ENCODE assay signal across 9 mouse cellular contexts in genomic region chr11:87444735-87445428, GRCm38 (mm10). TPM values are rescaled to one million over a fixed set of nuclear protein-coding genes. Genes with fewer than 3 reads are reported as not detected.
A peak's percentile ranks its signal among the peaks of the same experiment; 100 is the strongest.
DNase-seq lines count a peak whose midpoint lies in the region; ATAC-seq and TF ChIP-seq lines count a peak whose summit lies in the region.
"Had no signal": no experiment of that assay in that cellular context is flagged by ENCODE, and none has a peak within 500 bp of the region (broad histone marks: within the 10 kb centered on the region; RNA-seq: fewer than 3 reads in every experiment).

No protein-coding gene starts in this region.

- no peaks in the 10 kb centered on the region for H3K27me3 ChIP-seq in hindbrain, embryonic 14.5 days (ENCODE audit: control insufficient read depth, insufficient read depth, low read length)
- no peaks in the 10 kb centered on the region for H3K27me3 ChIP-seq in hindbrain, postnatal 0 days (ENCODE audit: insufficient read depth, low read length)
- no peaks in the 10 kb centered on the region for H3K27me3 ChIP-seq in liver, embryonic 14.5 days (ENCODE audit: control insufficient read depth, insufficient read depth, low read length)

- no peaks in the 10 kb centered on the region for H3K36me3 ChIP-seq in hindbrain, embryonic 14.5 days (replicated peaks; ENCODE audit: control insufficient read depth, insufficient read depth)
- H3K36me3 ChIP-seq in hindbrain, postnatal 0 days (ENCODE audit: insufficient read depth, low read length), result no peaks in the 10 kb centered on the region
- H3K36me3 ChIP-seq in liver, embryonic 14.5 days (replicated peaks; ENCODE audit: control insufficient read depth, insufficient read depth, low read depth), result no peaks in the 10 kb centered on the region

- no peak overlapping the region for H3K4me3 ChIP-seq in hindbrain, embryonic 14.5 days (replicated peaks; ENCODE audit: low read length)
- H3K4me3 ChIP-seq in hindbrain, postnatal 0 days (ENCODE audit: low read length), result no peak overlapping the region
- H3K4me3 ChIP-seq in liver, embryonic 14.5 days (ENCODE audit: insufficient read depth in 1 of 2, low read depth in 2 of 2, low read length in 2 of 2), result no peak overlapping the region

- H3K27ac ChIP-seq in hindbrain, embryonic 14.5 days, result peak overlapping the region; percentile 38; the same call in 1 of the 2 replicates
- no peak overlapping the region; the same call in 1 of the 2 replicates for H3K27ac ChIP-seq in hindbrain, postnatal 0 days
- no peak overlapping the region; the same call in 1 of the 2 replicates for H3K27ac ChIP-seq in liver, embryonic 14.5 days

- no peak for TF ChIP-seq CTCF in hindbrain, postnatal 0 days (IDR thresholded peaks at IDR 0.05; ENCODE audit: low read depth)
- TF ChIP-seq CTCF in liver, embryonic 14.5 days (IDR thresholded peaks at IDR 0.05; ENCODE audit: low read depth), result no peak

- ATAC-seq in hindbrain, embryonic 14.5 days (ENCODE audit: low FRiP score), result no peak
- no peak for ATAC-seq in hindbrain, postnatal 0 days
- ATAC-seq in liver, embryonic 14.5 days (ENCODE audit: insufficient read depth), result no peak

- H3K4me1 ChIP-seq in hindbrain, embryonic 14.5 days (replicated peaks; ENCODE audit: control insufficient read depth, insufficient read depth, low read length), result peaks cover 10% of the 10 kb centered on the region; the same call in 1 of the 2 replicates
- no peaks in the 10 kb centered on the region for H3K4me1 ChIP-seq in hindbrain, postnatal 0 days (ENCODE audit: insufficient read depth, low read length)
- peaks cover 4 to 5% of the 10 kb centered on the region in 2 experiments; a peak in 2 of 4 replicates for H3K4me1 ChIP-seq in liver, embryonic 14.5 days (replicated peaks; ENCODE audit: control insufficient read depth in 2 of 2, insufficient read depth in 2 of 2, low read length in 1 of 2)

- H3K9me3 ChIP-seq in hindbrain, embryonic 14.5 days (ENCODE audit: control insufficient read depth, low read length), result no peaks in the 10 kb centered on the region
- no peaks in the 10 kb centered on the region for H3K9me3 ChIP-seq in hindbrain, postnatal 0 days (ENCODE audit: low read length)
- H3K9me3 ChIP-seq in liver, embryonic 14.5 days (ENCODE audit: control insufficient read depth, low read length), result no peaks in the 10 kb centered on the region

- DNase-seq in cerebellum, adult 11-12 months, result peak; percentile 49
- DNase-seq in cerebellum, postnatal 4 days (ENCODE audit: low spot score in 2 of 2), result no peak
- no peak for DNase-seq in hindbrain, embryonic 14.5 days (ENCODE audit: low spot score)
- no peak for DNase-seq in hindbrain, postnatal 0 days (ENCODE audit: low spot score)
- DNase-seq in ZHBTc4 (ENCODE audit: low read depth, low spot score), result peak; percentile 65
- no peak for DNase-seq in liver, embryonic 14.5 days (ENCODE audit: low read depth in 3 of 3, low spot score in 3 of 3)
- DNase-seq in adrenal gland, postnatal 25 days, result no peak
- no peak for DNase-seq in right cerebral cortex, postnatal 25 days
- DNase-seq: right cerebral cortex, postnatal 4 days had no signal

- TF ChIP-seq EP300 in liver, embryonic 14.5 days (IDR thresholded peaks at IDR 0.05; ENCODE audit: low read depth), result no peak

- no peak overlapping the region for H3K9ac ChIP-seq in hindbrain, embryonic 14.5 days
- no peak overlapping the region for H3K9ac ChIP-seq in hindbrain, postnatal 0 days (replicated peaks; ENCODE audit: low read length)
- no peak overlapping the region for H3K9ac ChIP-seq in liver, embryonic 14.5 days (replicated peaks)

- peak overlapping the region; percentile 30 for H3K4me2 ChIP-seq in hindbrain, embryonic 14.5 days (replicated peaks)
- H3K4me2 ChIP-seq in hindbrain, postnatal 0 days (ENCODE audit: low read depth, low read length), result no peak overlapping the region
- H3K4me2 ChIP-seq in liver, embryonic 14.5 days (ENCODE audit: low read depth), result peak overlapping the region; percentile 25; the same call in 1 of the 2 replicates

- 9% methylated on average over 16 of the region's 16 CpGs for WGBS in hindbrain, embryonic 14.5 days
- WGBS in hindbrain, postnatal 0 days, result 9% methylated on average over 16 of the region's 16 CpGs
- WGBS in liver, embryonic 14.5 days (ENCODE audit: insufficient replicate concordance), result 12% methylated on average over 16 of the region's 16 CpGs

RNA-seq across cellular contexts. Expression of gene Tex14, which starts 40.0 kb away (rescaled TPM):
- polyA plus RNA-seq in hindbrain, embryonic 14.5 days (2014; fragmentation: Nextera tagmentation; extraction: Ambion mirVana), result 0.72 and 1.1 TPM in 2 replicates
- 0.47 and 0.73 TPM in 2 replicates for total RNA-seq in hindbrain, postnatal 0 days (2014; rRNA removed)
- polyA plus RNA-seq in hindbrain, postnatal 0 days (2015; fragmentation: Nextera tagmentation; extraction: Ambion mirVana), result 2.6 and 3.4 TPM in 2 replicates
- 0.01 and 0.06 TPM in 2 replicates for polyA plus RNA-seq in liver, embryonic 14.5 days (2012; rRNA removed)
- not detected in 2 replicates for polyA plus RNA-seq in liver, embryonic 14.5 days (2014; fragmentation: Nextera tagmentation; extraction: Ambion mirVana)
- total RNA-seq in adrenal gland, postnatal 25 days (2021), result 0.19 and 1.1 TPM in 2 replicates

RNA-seq across cellular contexts. Expression of gene Rad51c, which starts 40.1 kb away (rescaled TPM):
- polyA plus RNA-seq in hindbrain, embryonic 14.5 days (2014; fragmentation: Nextera tagmentation; extraction: Ambion mirVana), result 3.2 and 4.0 TPM in 2 replicates
- total RNA-seq in hindbrain, postnatal 0 days (2014; rRNA removed), result 3.5 and 3.7 TPM in 2 replicates
- polyA plus RNA-seq in hindbrain, postnatal 0 days (2015; fragmentation: Nextera tagmentation; extraction: Ambion mirVana), result 2.0 and 4.2 TPM in 2 replicates
- polyA plus RNA-seq in liver, embryonic 14.5 days (2012; rRNA removed), result 2.0 and 4.0 TPM in 2 replicates
- polyA plus RNA-seq in liver, embryonic 14.5 days (2014; fragmentation: Nextera tagmentation; extraction: Ambion mirVana), result 4.3 and 4.4 TPM in 2 replicates
- 2.0 and 3.2 TPM in 2 replicates for total RNA-seq in adrenal gland, postnatal 25 days (2021)

Comparison
In these comparisons a context has a peak if more than half of its experiments do, and no peak if none do; other contexts are left out.
1. DNase-seq: peak in cerebellum, adult 11-12 months (single experiment) and ZHBTc4 (single experiment); none in cerebellum, postnatal 4 days (0 of 2), hindbrain, embryonic 14.5 days (single experiment), hindbrain, postnatal 0 days (single experiment), liver, embryonic 14.5 days (0 of 3), adrenal gland, postnatal 25 days (single experiment) and right cerebral cortex, postnatal 25 days (single experiment).